ENCODE assay signal across 12 mouse cellular contexts in the genomic region with DNA sequence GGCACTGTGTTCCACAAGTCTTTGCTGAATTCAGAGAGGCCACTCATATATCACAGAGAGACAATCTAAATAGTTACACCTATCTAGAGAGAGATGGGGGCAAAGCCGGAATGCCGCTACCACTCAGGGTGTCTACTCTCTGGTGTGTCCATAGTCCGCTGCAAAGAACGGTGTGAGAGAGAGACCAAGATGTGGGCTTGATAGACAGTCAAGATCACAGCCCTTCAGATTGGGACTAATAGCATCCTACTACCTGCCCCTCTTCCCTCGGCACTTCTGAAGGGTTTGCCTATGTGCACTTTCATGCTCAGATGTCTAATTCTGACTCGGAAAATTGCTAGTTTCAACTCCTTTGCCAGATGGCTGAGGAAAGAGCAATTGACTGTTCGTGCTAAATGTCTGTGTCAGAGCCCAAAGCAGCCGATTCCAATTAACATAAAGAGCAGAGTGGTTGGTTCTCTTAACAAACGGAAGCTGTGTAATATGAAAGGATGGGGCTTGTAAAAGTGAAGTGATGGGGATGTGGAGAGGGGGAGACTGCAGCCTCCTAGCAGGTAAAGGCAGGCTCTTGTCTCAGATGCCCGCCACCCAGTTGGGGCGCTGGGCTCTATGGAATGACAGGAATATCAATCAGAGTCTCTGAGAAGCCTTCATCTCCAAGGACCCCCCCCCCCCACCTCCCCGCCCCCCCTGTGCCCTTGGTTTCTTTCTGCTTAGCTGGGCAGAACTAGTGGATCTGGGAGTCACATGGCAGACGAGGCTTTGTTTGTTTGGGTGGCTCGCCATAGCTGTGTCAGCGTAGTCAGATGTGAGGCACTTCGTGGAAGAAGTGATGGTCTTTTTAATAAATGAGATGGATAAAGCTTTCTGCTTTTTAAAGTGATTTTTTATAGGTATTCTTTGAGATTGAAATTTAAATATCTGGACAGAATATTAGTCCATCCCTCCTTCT.
A peak's percentile ranks its signal among the peaks of the same experiment; 100 is the strongest.
DNase-seq lines count a peak whose midpoint lies in the region; ATAC-seq lines count a peak whose summit lies in the region.
"Had no signal": no experiment of that assay in that cellular context is flagged by ENCODE, and none has a peak within 500 bp of the region (broad histone marks: within the 10 kb centered on the region; RNA-seq: fewer than 3 reads in every experiment).

No protein-coding gene starts in this region.

- peak overlapping the region; percentile 21; the same call in 1 of the 2 replicates for H3K4me2 ChIP-seq in forebrain, embryonic 14.5 days (ENCODE audit: low read length)
- H3K4me2 ChIP-seq in limb, embryonic 12.5 days: peak overlapping the region; percentile 39

- no peaks in the 10 kb centered on the region for H3K36me3 ChIP-seq in forebrain, embryonic 14.5 days (ENCODE audit: control insufficient read depth, insufficient read depth, low read length)
- H3K36me3 ChIP-seq in limb, embryonic 12.5 days: no peaks in the 10 kb centered on the region

- H3K4me1 ChIP-seq in forebrain, embryonic 14.5 days (ENCODE audit: control insufficient read depth, insufficient read depth, low read length): peaks cover 3% of the 10 kb centered on the region; the same call in 1 of the 2 replicates
- H3K4me1 ChIP-seq in limb, embryonic 12.5 days (replicated peaks): peaks cover 10% of the 10 kb centered on the region

- peak; percentile 24 to 29 for DNase-seq in right cerebral cortex, adult 2 months (ENCODE audit: low spot score in 2 of 2)
- no peak for DNase-seq in right cerebral cortex, postnatal 36 days (ENCODE audit: low spot score in 2 of 2)
- DNase-seq in forebrain, embryonic 14.5 days (ENCODE audit: low spot score): peak; percentile 81
- no peak for DNase-seq in cerebellum, postnatal 4 days (ENCODE audit: low spot score in 2 of 2)
- no peak for DNase-seq in liver
- DNase-seq in cerebellum, adult 9-10 months: no peak
- no peak for DNase-seq in ovary, adult 18-20 months (ENCODE audit: low spot score)
- DNase-seq: adrenal gland, adult 2 months had no signal

- no peak overlapping the region for H3K9ac ChIP-seq in forebrain, embryonic 14.5 days (ENCODE audit: low read length)
- H3K9ac ChIP-seq in limb, embryonic 12.5 days (replicated peaks): no peak overlapping the region

- no peak overlapping the region for H3K4me3 ChIP-seq in forebrain, embryonic 14.5 days (ENCODE audit: low read depth, low read length)
- H3K4me3 ChIP-seq in limb, embryonic 12.5 days (replicated peaks): no peak overlapping the region
- H3K4me3 ChIP-seq: myocyte had no signal

- peak overlapping the region; percentile 78 for H3K27ac ChIP-seq in forebrain, embryonic 14.5 days (ENCODE audit: low read depth, low read length)
- H3K27ac ChIP-seq in limb, embryonic 12.5 days: no peak overlapping the region

- no peaks in the 10 kb centered on the region for H3K9me3 ChIP-seq in forebrain, embryonic 14.5 days (replicated peaks; ENCODE audit: control insufficient read depth, low read length)
- H3K9me3 ChIP-seq in limb, embryonic 12.5 days: 0 out of 2 replicates have a peak, but pooled peaks cover 3% of the 10 kb centered on the region

- WGBS in forebrain, embryonic 14.5 days: 65% methylated on average over 16 of the region's 16 CpGs
- WGBS in limb, embryonic 12.5 days: 32% methylated on average over 16 of the region's 16 CpGs

- peak; percentile 81 for ATAC-seq in forebrain, embryonic 14.5 days
- peak; percentile 54; the same call in 1 of the 2 replicates for ATAC-seq in limb, embryonic 12.5 days (ENCODE audit: insufficient number of reproducible peaks, insufficient read depth, low FRiP score, low TSS enrichment, low read depth)
- ATAC-seq: intestine, embryonic 16.5 days; lung, postnatal 0 days had no signal

- no peaks in the 10 kb centered on the region for H3K27me3 ChIP-seq in forebrain, embryonic 14.5 days (replicated peaks; ENCODE audit: control insufficient read depth, insufficient read depth, low read length)
- H3K27me3 ChIP-seq in limb, embryonic 12.5 days: no peaks in the 10 kb centered on the region

Comparison
In these comparisons a context has a peak if more than half of its experiments do, and no peak if none do; other contexts are left out.
1. DNase-seq: peak in right cerebral cortex, adult 2 months (2 of 2) and forebrain, embryonic 14.5 days (single experiment); none in right cerebral cortex, postnatal 36 days (0 of 2), cerebellum, postnatal 4 days (0 of 2), liver (single experiment), cerebellum, adult 9-10 months (single experiment) and ovary, adult 18-20 months (single experiment).